Mouse (Mus musculus) embryonic facial prominence, embryonic 14.5 days (tissue): ENCODE results near the gene Usp28. TPM values are rescaled to one million over a fixed set of nuclear protein-coding genes. Genes with fewer than 3 reads are reported as not detected.
"Not testable (repeated sequence)": the region's sequence is repeated elsewhere in the genome, so short reads cannot be mapped to it uniquely, and the experiment has no call there.

Experiments
- ATAC-seq: fragments of 200-750 bp; cut with Nextera tagmentation; 2 replicates; pipeline ENCODE4 v1.8.0; 2017; ENCODE audit warnings: low read depth, moderate number of reproducible peaks, moderate TSS enrichment
- DNase-seq: peaks from one replicate; pipeline ENCODE4 v3.0.0-alpha.2; 2015; ENCODE audit warnings: low spot score
- H3K27ac ChIP-seq: fragments of 300-500 bp; sonication (generic); replicated peaks from 2 replicates; pipeline ENCODE4 v1.5.1; 2014; ENCODE audit warnings: low read depth, mild to moderate bottlenecking, low read length, moderate library complexity
- H3K27me3 ChIP-seq: fragments of 300-500 bp; sonication (generic); replicated peaks from 2 replicates; pipeline ENCODE4 v1.6.1; 2014; ENCODE audit warnings: low read length; ENCODE audit not compliant: control insufficient read depth, insufficient read depth
- H3K36me3 ChIP-seq: fragments of 300-500 bp; sonication (generic); 2 replicates; pipeline ENCODE4 v1.6.1; 2014; ENCODE audit warnings: low read length, mixed read lengths; ENCODE audit not compliant: control insufficient read depth, insufficient read depth
- H3K4me1 ChIP-seq: fragments of 300-500 bp; sonication (generic); 2 replicates; pipeline ENCODE4 v1.6.1; 2014; ENCODE audit warnings: antibody characterized with exemption, low read length; ENCODE audit not compliant: control insufficient read depth, insufficient read depth
- H3K4me2 ChIP-seq: fragments of 300-500 bp; sonication (generic); 2 replicates; pipeline ENCODE4 v1.6.1; 2014; ENCODE audit warnings: low read depth, mild to moderate bottlenecking, low read length, moderate library complexity, mixed read lengths
- H3K4me3 ChIP-seq: fragments of 300-500 bp; sonication (generic); 2 replicates; pipeline ENCODE4 v1.5.1; 2014; ENCODE audit warnings: low read depth, mild to moderate bottlenecking, low read length
- H3K9ac ChIP-seq: fragments of 300-500 bp; sonication (generic); 2 replicates; pipeline ENCODE4 v1.6.1; 2014; ENCODE audit warnings: low read depth, mild to moderate bottlenecking, low read length, moderate library complexity, mixed read lengths
- H3K9me3 ChIP-seq: fragments of 300-500 bp; sonication (generic); 2 replicates; pipeline ENCODE4 v1.6.1; 2016; ENCODE audit warnings: low read length; ENCODE audit not compliant: control insufficient read depth
- WGBS: fragments of 180-500 bp; shearing (Covaris S2); extraction: QIAGEN DNeasy Blood & Tissue Kit; methylation state at CpG from one replicate; pipeline ENCODE4 v1.1.7; 2014; 5-methylcytosine and 5-hydroxymethylcytosine counted together
- polyA plus RNA-seq: library from polyadenylated mRNA; unstranded; fragments of >200 nt; fragmentation: Nextera tagmentation; extraction: Ambion mirVana; gene quantifications from 2 replicates; pipeline ENCODE4 v1.2.1, GENCODE M21; 2014

Gene Usp28
- polyA plus RNA-seq, 1 experiment from 2014 or later = 36.2 TPM

- no peak overlapping the region for H3K4me3 ChIP-seq
- 74% methylated on average over 5 of the region's 5 CpGs for WGBS
- H3K27me3 ChIP-seq = no peaks in the 10 kb centered on the region
Measured at GRCm38 (mm10) chr9:48980371-48980770, 4.8 kb upstream of the Usp28 start.

GRCm38 (mm10) chr9:48980781-48981180 is 4.4 kb upstream of the Usp28 start:
- ATAC-seq = no peak
- no peak overlapping the region for H3K4me2 ChIP-seq
- H3K4me1 ChIP-seq = no peaks in the 10 kb centered on the region
- no peaks in the 10 kb centered on the region for H3K27me3 ChIP-seq
- H3K27ac ChIP-seq = no peak overlapping the region
- H3K4me3 ChIP-seq = no peak overlapping the region
- no peak overlapping the region for H3K9ac ChIP-seq
- WGBS = 85% methylated on average over 3 of the region's 3 CpGs
- no peaks in the 10 kb centered on the region for H3K9me3 ChIP-seq
- DNase-seq = no peak
- no peaks in the 10 kb centered on the region for H3K36me3 ChIP-seq

More at GRCm38 (mm10) chr9:48980371-48980770, 4.8 kb upstream of the Usp28 start:
- DNase-seq (no peak), ATAC-seq (no peak)
- Histone ChIP-seq H3K4me2 (no peak overlapping the region), H3K36me3 (no peaks in the 10 kb centered on the region), H3K9me3 (no peaks in the 10 kb centered on the region), H3K9ac (no peak overlapping the region), H3K4me1 (no peaks in the 10 kb centered on the region), H3K27ac (no peak overlapping the region)

GRCm38 (mm10) chr9:48981827-48982226 is 3.3 kb upstream of the Usp28 start:
- H3K4me1 ChIP-seq = peaks cover 2% of the 10 kb centered on the region
- no peak for ATAC-seq
- H3K4me2 ChIP-seq = no peak overlapping the region
- no peak for DNase-seq
- H3K9ac ChIP-seq = no peak overlapping the region
- no peaks in the 10 kb centered on the region for H3K36me3 ChIP-seq
- no peak overlapping the region for H3K4me3 ChIP-seq
- H3K9me3 ChIP-seq = no peaks in the 10 kb centered on the region
- no peak overlapping the region for H3K27ac ChIP-seq
- H3K27me3 ChIP-seq = no peaks in the 10 kb centered on the region

- not testable (repeated sequence) for H3K27me3 ChIP-seq, H3K4me3 ChIP-seq, DNase-seq, H3K4me1 ChIP-seq, H3K9me3 ChIP-seq, ATAC-seq, H3K27ac ChIP-seq, H3K36me3 ChIP-seq
- Histone ChIP-seq H3K9ac (peak overlapping the region; percentile 78; the same call in 1 of the 2 replicates), H3K4me2 (peak overlapping the region; percentile 79; the same call in 1 of the 2 replicates)
- WGBS = 97% methylated on average over 6 of the region's 6 CpGs
Measured at GRCm38 (mm10) chr9:48983801-48984200, 1.4 kb upstream of the Usp28 start.

GRCm38 (mm10) chr9:48984320-48984844 is 793 bp upstream of the Usp28 start:
- no peaks in the 10 kb centered on the region for H3K9me3 ChIP-seq
- peaks cover 10% of the 10 kb centered on the region for H3K4me1 ChIP-seq
- peak overlapping the region; percentile 90 for H3K27ac ChIP-seq
- WGBS = 20% methylated on average over 8 of the region's 8 CpGs
- H3K4me3 ChIP-seq = peak overlapping the region; percentile 85
- no peaks in the 10 kb centered on the region for H3K27me3 ChIP-seq
- H3K36me3 ChIP-seq = no peaks in the 10 kb centered on the region
- DNase-seq (no peak), ATAC-seq (no peak)
- H3K4me2 ChIP-seq = peak overlapping the region; percentile 79
- H3K9ac ChIP-seq = peak overlapping the region; percentile 78

GRCm38 (mm10) chr9:48985708-48986088 is 523 bp downstream of the Usp28 start:
- ATAC-seq = no peak
- H3K27me3 ChIP-seq = no peaks in the 10 kb centered on the region
- peak overlapping the region; percentile 77 for H3K4me2 ChIP-seq
- no peaks in the 10 kb centered on the region for H3K9me3 ChIP-seq
- H3K4me1 ChIP-seq = peaks cover 10% of the 10 kb centered on the region
- 0% methylated on average over 19 of the region's 20 CpGs for WGBS
- peak overlapping the region; percentile 82 for H3K27ac ChIP-seq
- DNase-seq = no peak
- peak overlapping the region; percentile 85 for H3K9ac ChIP-seq
- no peaks in the 10 kb centered on the region for H3K36me3 ChIP-seq
- peak overlapping the region; percentile 85 for H3K4me3 ChIP-seq

GRCm38 (mm10) chr9:48986616-48987141 is 1.5 kb downstream of the Usp28 start:
- H3K27ac ChIP-seq = no peak overlapping the region
- H3K27me3 ChIP-seq = no peaks in the 10 kb centered on the region
- WGBS = 23% methylated on average over 7 of the region's 7 CpGs
- ATAC-seq (no peak), DNase-seq (no peak)
- H3K36me3 ChIP-seq = no peaks in the 10 kb centered on the region
- H3K4me2 ChIP-seq = peak overlapping the region; percentile 77
- H3K9me3 ChIP-seq = no peaks in the 10 kb centered on the region
- H3K4me1 ChIP-seq = peaks cover 10% of the 10 kb centered on the region
- peak overlapping the region; percentile 41; the same call in 1 of the 2 replicates for H3K9ac ChIP-seq
- H3K4me3 ChIP-seq = peak overlapping the region; percentile 85

- Histone ChIP-seq H3K9me3 (no peaks in the 10 kb centered on the region), H3K4me3 (peak overlapping the region; percentile 85), H3K27me3 (no peaks in the 10 kb centered on the region), H3K36me3 (no peaks in the 10 kb centered on the region), H3K27ac (no peak overlapping the region), H3K4me1 (peaks cover 10% of the 10 kb centered on the region), H3K9ac (peak overlapping the region; percentile 21), H3K4me2 (peak overlapping the region; percentile 77)
- DNase-seq = peak; percentile 32
- WGBS = 27% methylated on average over 12 of the region's 12 CpGs
- ATAC-seq = no peak
Measured at GRCm38 (mm10) chr9:48987201-48988101, 2.3 kb downstream of the Usp28 start.
